ENCODE assay signal across 7 mouse cellular contexts in genomic region chr16:4881400-4882351, GRCm38 (mm10). TPM values are rescaled to one million over a fixed set of nuclear protein-coding genes. Genes with fewer than 3 reads are reported as not detected.
DNase-seq lines count a peak whose midpoint lies in the region; ATAC-seq and TF ChIP-seq lines count a peak whose summit lies in the region.

No protein-coding gene starts in this region.

- H3K9ac ChIP-seq in neural tube, embryonic 11.5 days (ENCODE audit: low read length) = peak overlapping the region; percentile 80
- peak overlapping the region; percentile 93 for H3K9ac ChIP-seq in midbrain, postnatal 0 days (replicated peaks; ENCODE audit: low read length, poor library complexity, severe bottlenecking)

- H3K27me3 ChIP-seq in neural tube, embryonic 11.5 days (ENCODE audit: control insufficient read depth, insufficient read depth, low read length) = no peaks in the 10 kb centered on the region
- no peaks in the 10 kb centered on the region for H3K27me3 ChIP-seq in midbrain, postnatal 0 days (ENCODE audit: insufficient read depth, low read length)

- no peak for ATAC-seq in neural tube, embryonic 11.5 days (ENCODE audit: insufficient read depth, low FRiP score, low TSS enrichment)
- no peak for ATAC-seq in midbrain, postnatal 0 days (ENCODE audit: low FRiP score)

- H3K4me2 ChIP-seq in neural tube, embryonic 11.5 days (ENCODE audit: low read depth) = peak overlapping the region; percentile 88
- peak overlapping the region; percentile 82 for H3K4me2 ChIP-seq in midbrain, postnatal 0 days (ENCODE audit: low read depth, low read length, poor library complexity, severe bottlenecking)

- no peak overlapping the region for H3K27ac ChIP-seq in neural tube, embryonic 11.5 days (ENCODE audit: low read depth, low read length)
- H3K27ac ChIP-seq in embryonic fibroblast, embryonic 13.5 days (ENCODE audit: insufficient read depth, low read length) = no peak overlapping the region
- peak overlapping the region; percentile 98 for H3K27ac ChIP-seq in midbrain, postnatal 0 days (ENCODE audit: low read depth, low read length)

- no peak for TF ChIP-seq CTCF in embryonic fibroblast, embryonic 13.5 days (IDR thresholded peaks at IDR 0.05; ENCODE audit: borderline replicate concordance, insufficient read depth, low read length)
- no peak for TF ChIP-seq CTCF in midbrain, postnatal 0 days (IDR thresholded peaks at IDR 0.05)

- 81% methylated on average over 10 of the region's 10 CpGs for WGBS in neural tube, embryonic 11.5 days
- 72% methylated on average over 10 of the region's 10 CpGs for WGBS in midbrain, postnatal 0 days

- H3K4me3 ChIP-seq in neural tube, embryonic 11.5 days (ENCODE audit: low read depth, low read length) = peak overlapping the region; percentile 81
- peak overlapping the region; percentile 62; the same call in 1 of the 2 replicates for H3K4me3 ChIP-seq in embryonic fibroblast, embryonic 13.5 days (ENCODE audit: insufficient read depth, low read length)
- H3K4me3 ChIP-seq in midbrain, postnatal 0 days (ENCODE audit: low read depth, low read length) = peak overlapping the region; percentile 55

- peak; percentile 1; the same call in 1 of the 2 replicates for TF ChIP-seq POLR2A in embryonic fibroblast, embryonic 13.5 days (IDR thresholded peaks at IDR 0.05; ENCODE audit: low read depth, low read length)

- H3K36me3 ChIP-seq in neural tube, embryonic 11.5 days (ENCODE audit: control insufficient read depth, insufficient read depth, low read length) = no peaks in the 10 kb centered on the region
- H3K36me3 ChIP-seq in midbrain, postnatal 0 days (ENCODE audit: insufficient read depth, low read length) = no peaks in the 10 kb centered on the region

- no peaks in the 10 kb centered on the region for H3K9me3 ChIP-seq in neural tube, embryonic 11.5 days (ENCODE audit: control insufficient read depth, low read length)
- H3K9me3 ChIP-seq in midbrain, postnatal 0 days (ENCODE audit: low read length) = no peaks in the 10 kb centered on the region

- no peak for DNase-seq in neural tube, embryonic 11.5 days (ENCODE audit: low spot score)
- DNase-seq in neural tube, embryonic 10.5 days (ENCODE audit: extremely low spot score, low spot score) = no peak
- peak; percentile 87 for DNase-seq in kidney, adult 9 months
- DNase-seq in midbrain, postnatal 0 days (ENCODE audit: low spot score) = no peak
- DNase-seq in layer of hippocampus, adult 9-11 months = no peak
- no peak for DNase-seq in spleen, postnatal 14 days (ENCODE audit: low spot score in 2 of 2)

- H3K4me1 ChIP-seq in neural tube, embryonic 11.5 days (ENCODE audit: control insufficient read depth, insufficient read depth, low read length) = peaks cover 9% of the 10 kb centered on the region
- peaks cover 7% of the 10 kb centered on the region for H3K4me1 ChIP-seq in embryonic fibroblast, embryonic 13.5 days (ENCODE audit: control insufficient read depth, insufficient read depth, low read length)
- peaks cover 20% of the 10 kb centered on the region for H3K4me1 ChIP-seq in midbrain, postnatal 0 days (ENCODE audit: insufficient read depth, low read length)

RNA-seq across cellular contexts. Expression of gene Ubald1, which starts 1.6 kb away (rescaled TPM):
- polyA plus RNA-seq in neural tube, embryonic 11.5 days (2014; fragmentation: Nextera tagmentation; extraction: Ambion mirVana) = 35.3 and 38.4 TPM in 2 replicates
- polyA plus RNA-seq in embryonic fibroblast, embryonic 13.5 days (2011; ENCODE audit: insufficient read length, low read depth, missing spikeins) = 31.3 and 38.2 TPM in 2 replicates
- total RNA-seq in midbrain, postnatal 0 days (2014; rRNA removed) = 30.3 and 35.0 TPM in 2 replicates
- 79.9 and 82.5 TPM in 2 replicates for polyA plus RNA-seq in midbrain, postnatal 0 days (2015; fragmentation: Nextera tagmentation; extraction: Ambion mirVana)

RNA-seq across cellular contexts. Expression of gene Mgrn1, which starts 4.4 kb away (rescaled TPM):
- polyA plus RNA-seq in neural tube, embryonic 11.5 days (2014; fragmentation: Nextera tagmentation; extraction: Ambion mirVana) = 81.6 and 85.5 TPM in 2 replicates
- polyA plus RNA-seq in embryonic fibroblast, embryonic 13.5 days (2011; ENCODE audit: insufficient read length, low read depth, missing spikeins) = 65.0 and 66.9 TPM in 2 replicates
- total RNA-seq in midbrain, postnatal 0 days (2014; rRNA removed) = 199 and 221 TPM in 2 replicates
- polyA plus RNA-seq in midbrain, postnatal 0 days (2015; fragmentation: Nextera tagmentation; extraction: Ambion mirVana) = 117 and 127 TPM in 2 replicates

RNA-seq across cellular contexts. Expression of gene 4930562C15Rik, which starts 46.5 kb away (rescaled TPM):
- polyA plus RNA-seq in neural tube, embryonic 11.5 days (2014; fragmentation: Nextera tagmentation; extraction: Ambion mirVana) = 0.20 and 0.38 TPM in 2 replicates
- polyA plus RNA-seq in embryonic fibroblast, embryonic 13.5 days (2011; ENCODE audit: insufficient read length, low read depth, missing spikeins) = not detected in 2 replicates
- not detected in 2 replicates for total RNA-seq in midbrain, postnatal 0 days (2014; rRNA removed)
- polyA plus RNA-seq in midbrain, postnatal 0 days (2015; fragmentation: Nextera tagmentation; extraction: Ambion mirVana) = 0.47 TPM in 1 of 2 replicates, not detected in the other

RNA-seq across cellular contexts. Expression of gene Nudt16l1, which starts 56.9 kb away (rescaled TPM):
- 140 and 141 TPM in 2 replicates for polyA plus RNA-seq in neural tube, embryonic 11.5 days (2014; fragmentation: Nextera tagmentation; extraction: Ambion mirVana)
- 20.2 and 27.5 TPM in 2 replicates for polyA plus RNA-seq in embryonic fibroblast, embryonic 13.5 days (2011; ENCODE audit: insufficient read length, low read depth, missing spikeins)
- total RNA-seq in midbrain, postnatal 0 days (2014; rRNA removed) = 46.7 and 48.6 TPM in 2 replicates
- polyA plus RNA-seq in midbrain, postnatal 0 days (2015; fragmentation: Nextera tagmentation; extraction: Ambion mirVana) = 103 and 117 TPM in 2 replicates
